Mouse (Mus musculus): ENCODE measurements at regions not wholly inside any gene's neighbourhood (a gene's known extent, or its start where the extent isn't known, plus 50 kb on each side); places are given as distances from the start of the nearest gene placed in this dataset.

GRCm38 (mm10) chr10:25622585-25622984, 86.5 kb upstream of the Smlr1 start:
- TF ChIP-seq CTCF (IDR thresholded peaks at IDR 0.05; ENCODE audit: control insufficient read depth, insufficient read depth, insufficient read length) (no peak), MYOD1 (IDR thresholded peaks at IDR 0.05; ENCODE audit: control insufficient read depth, insufficient read length, low read depth) (no peak), MAX (IDR thresholded peaks at IDR 0.05) (no peak), CEBPB (IDR thresholded peaks at IDR 0.05; ENCODE audit: low read depth) (no peak), USF1 (IDR thresholded peaks at IDR 0.05; ENCODE audit: low read depth) (no peak), FOSL1 (IDR thresholded peaks at IDR 0.05; ENCODE audit: insufficient read depth, low read length, poor library complexity, severe bottlenecking) (no peak)
